Mouse (Mus musculus) heart, postnatal 25 days (tissue): ENCODE results near the gene Rpap3. TPM values are rescaled to one million over a fixed set of nuclear protein-coding genes. Genes with fewer than 3 reads are reported as not detected.

Source experiments
- DNase-seq: peaks from one replicate; pipeline ENCODE4 v3.0.0; 2022; ENCODE audit warnings: low spot score
- intact Hi-C: fragments of 180-260 bp; cut with DNase I; formaldehyde crosslinking; loops from one replicate; pipeline ENCODE4 v1.15.1; 2025
- total RNA-seq, 2 experiments: library from RNA; stranded (reverse); gene quantifications; 2 replicates each; pipeline ENCODE4 v1.2.3; 2021

Gene Rpap3
- total RNA-seq, 2 experiments from 2014 or later = 12.8 to 14.3 TPM

- peak; percentile 31 for DNase-seq
- intact Hi-C loops = loop anchor here (1.0 to 5.0 kb wide), 3 partner anchors 72 to 467 kb away; no protein-coding TSS in a partner anchor
Measured at GRCm38 (mm10) chr15:97663750-97664406, 41.7 kb downstream of the Rpap3 start.

GRCm38 (mm10) chr15:97658755-97659116 lies 46.9 kb downstream of the Rpap3 start:
- intact Hi-C loops = no loop called here
- DNase-seq = no peak

DNA sequence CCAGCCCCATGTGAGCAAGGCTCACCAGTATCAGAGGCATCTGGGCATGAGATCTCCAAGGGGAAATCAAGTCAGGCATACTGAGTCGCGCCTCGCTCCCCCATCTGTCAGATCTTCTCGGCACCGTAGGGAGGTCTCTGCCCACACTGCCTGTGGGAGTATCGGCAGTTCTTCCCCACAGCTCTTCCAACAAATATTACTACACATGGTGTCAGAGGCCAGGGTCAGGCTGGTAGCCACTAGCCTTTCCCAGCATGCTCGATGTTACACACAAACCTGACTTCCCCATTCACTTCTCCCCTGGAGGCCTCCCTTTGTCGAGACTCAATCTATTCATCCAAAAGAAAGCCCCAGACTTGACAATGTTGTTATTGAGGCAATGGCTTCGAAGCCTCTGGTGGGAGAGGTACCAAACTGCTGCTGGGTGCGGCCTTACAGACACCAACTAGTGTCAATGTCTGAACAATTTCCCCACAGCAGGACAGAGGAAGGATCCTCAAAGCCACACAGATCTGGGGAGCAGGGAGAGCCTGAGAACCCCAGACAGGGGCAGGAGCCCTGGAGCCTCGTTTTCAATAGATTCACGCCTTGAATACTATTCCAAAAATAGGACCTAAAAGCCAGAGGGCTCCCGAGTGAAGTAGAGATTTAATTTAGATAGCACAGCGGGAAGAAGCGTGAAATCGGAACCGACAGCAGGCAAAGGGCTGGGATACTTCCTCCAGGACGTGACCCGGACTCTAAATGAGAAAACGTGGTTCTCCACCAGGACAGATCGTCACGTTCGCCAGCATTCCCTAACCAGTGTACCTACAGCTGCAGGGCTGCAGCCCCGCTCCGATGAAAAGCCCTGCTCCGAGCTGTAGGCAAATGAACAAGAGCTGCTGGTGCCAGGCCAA lies 47.5 kb downstream of the Rpap3 start:
- DNase-seq = no peak
- intact Hi-C loops = no loop called here

DNA sequence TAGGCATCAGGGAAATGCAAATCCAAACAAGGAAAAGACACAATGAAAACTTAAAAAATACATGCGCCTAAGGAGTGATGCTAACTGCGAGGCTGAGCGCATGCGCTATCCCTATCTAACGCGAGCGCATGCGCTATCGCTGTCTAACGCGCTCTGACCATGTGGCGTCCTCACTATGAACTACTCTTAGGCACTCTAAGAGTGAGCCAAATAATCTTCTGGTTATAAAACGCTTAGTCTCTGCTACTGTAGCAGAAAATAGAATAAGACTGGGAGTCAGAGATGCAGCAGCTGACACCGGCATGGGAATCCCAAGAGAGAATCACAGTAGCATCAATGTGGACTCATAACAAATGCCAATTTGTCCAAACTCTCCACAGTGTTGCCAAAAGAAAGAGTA lies 48.2 kb downstream of the Rpap3 start:
- no peak for DNase-seq
- intact Hi-C loops = no loop called here

GRCm38 (mm10) chr15:97649726-97650125 lies 55.9 kb downstream of the Rpap3 start:
- intact Hi-C loops = no loop called here
- no peak for DNase-seq

- no peak for DNase-seq
- intact Hi-C loops = no loop called here
Measured at GRCm38 (mm10) chr15:97648176-97648575, 57.4 kb downstream of the Rpap3 start.

- intact Hi-C loops = no loop called here
- no peak for DNase-seq
Measured at GRCm38 (mm10) chr15:97646426-97646825, 59.2 kb downstream of the Rpap3 start.

- intact Hi-C loops = no loop called here
- no peak for DNase-seq
Measured at GRCm38 (mm10) chr15:97643986-97644385, 61.6 kb downstream of the Rpap3 start.

Other genes with a start within 250 kb of the Rpap3 start
- 1 to 10 TPM; 1.4 to 1.8 TPM for gene Endou, start 25.5 kb upstream of the Rpap3 start, total RNA-seq
- gene Rapgef3, start 62.1 kb upstream of the Rpap3 start, total RNA-seq = 10 to 100 TPM; 20.7 to 26.5 TPM
- 10 to 100 TPM; 76.5 to 83.0 TPM for gene Slc48a1, start 72.7 kb upstream of the Rpap3 start, total RNA-seq
- 10 to 100 TPM; 30.3 to 33.0 TPM for gene Hdac7, start 138.7 kb upstream of the Rpap3 start, total RNA-seq
- gene Vdr, start 204.8 kb upstream of the Rpap3 start, total RNA-seq = 1 to 10 TPM; 1.5 to 2.5 TPM